Mouse (Mus musculus) E14TG2a.4 (cell line): ENCODE measurements around the gene Mdc1.

Experiments
- H3K27me3 ChIP-seq: 2 replicates; pipeline ENCODE4 v1.6.1; 2014; ENCODE audit warnings: low read length, control low read depth; ENCODE audit not compliant: insufficient read depth
- H3K36me3 ChIP-seq: 2 replicates; pipeline ENCODE4 v1.6.1; 2014; ENCODE audit warnings: low read length, control low read depth; ENCODE audit not compliant: insufficient read depth
- H3K4me1 ChIP-seq: replicated peaks from 2 replicates; pipeline ENCODE4 v1.6.1; 2014; ENCODE audit warnings: low read depth, low read length, control low read depth
- H3K4me3 ChIP-seq: replicated peaks from 2 replicates; pipeline ENCODE4 v1.5.1; 2014; ENCODE audit warnings: mild to moderate bottlenecking, low read length
- H3K9me3 ChIP-seq: 2 replicates; pipeline ENCODE4 v1.6.1; 2014; ENCODE audit warnings: low read length, control low read depth
- CTCF ChIP-seq: conservative IDR thresholded peaks from 2 replicates; pipeline ENCODE4 v1.5.1; 2014; ENCODE audit warnings: low read length
- NANOG ChIP-seq: IDR thresholded peaks from 2 replicates; pipeline ENCODE4 v1.6.1; 2014; ENCODE audit warnings: borderline replicate concordance, low read length, mixed read lengths
- POU5F1 ChIP-seq: IDR thresholded peaks from 2 replicates; pipeline ENCODE4 v1.6.1; 2014; ENCODE audit warnings: low read length, borderline replicate concordance

Gene Mdc1

GRCm38 (mm10) chr17:35903343-35903991 is 62.2 kb downstream of the Mdc1 start:
- no peaks in the 10 kb centered on the region for H3K27me3 ChIP-seq

DNA sequence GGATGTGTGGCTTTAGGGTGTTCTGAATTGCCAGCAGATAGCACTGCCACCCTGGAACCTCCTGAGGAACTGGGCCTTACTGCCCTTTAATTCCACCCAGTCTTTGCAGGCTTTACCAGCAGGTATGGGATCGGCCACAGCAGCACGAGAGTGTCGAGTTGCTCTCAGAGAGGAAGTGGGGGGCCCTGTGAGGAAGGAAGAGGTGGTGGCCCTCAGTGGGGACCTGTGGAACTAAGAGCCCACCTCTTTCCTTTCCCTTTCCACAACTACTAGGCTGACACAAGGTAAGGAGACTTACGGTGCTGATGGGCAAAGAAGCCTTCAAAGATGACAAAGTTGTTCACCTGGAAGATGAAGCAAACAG is 62.7 kb downstream of the Mdc1 start:
- TF ChIP-seq NANOG: no peak
- no peak for TF ChIP-seq POU5F1
- TF ChIP-seq CTCF: no peak
- no peak overlapping the region for H3K4me3 ChIP-seq
- no peaks in the 10 kb centered on the region for H3K9me3 ChIP-seq
- H3K27me3 ChIP-seq: no peaks in the 10 kb centered on the region
- H3K36me3 ChIP-seq: peaks cover 66% of the 10 kb centered on the region
- H3K4me1 ChIP-seq: peaks cover 44% of the 10 kb centered on the region

More at GRCm38 (mm10) chr17:35903343-35903991, 62.2 kb downstream of the Mdc1 start:
- TF ChIP-seq POU5F1 (no peak), NANOG (no peak), CTCF (no peak)
- H3K4me3 ChIP-seq: no peak overlapping the region
- H3K9me3 ChIP-seq: no peaks in the 10 kb centered on the region
- peaks cover 41% of the 10 kb centered on the region for H3K4me1 ChIP-seq
- peaks cover 62% of the 10 kb centered on the region for H3K36me3 ChIP-seq

DNA sequence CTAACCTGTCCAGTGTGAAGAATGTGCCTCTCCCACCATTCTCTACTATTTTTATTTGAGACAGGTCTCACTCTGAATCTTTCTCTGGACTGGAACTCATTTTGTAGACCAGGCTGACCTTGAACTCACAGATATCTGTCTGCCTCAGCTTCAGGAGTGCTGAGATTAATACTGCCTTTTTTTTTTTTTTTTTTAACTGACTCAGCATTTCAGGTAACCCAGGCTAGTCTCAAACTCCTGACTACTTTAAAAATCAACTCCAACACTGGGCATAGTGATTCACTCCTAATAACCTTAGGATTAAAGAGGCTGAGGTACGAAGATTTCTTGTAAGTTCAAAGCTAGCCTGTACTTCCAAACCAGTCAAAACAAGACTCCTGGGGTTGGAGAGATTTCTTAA is 64.3 kb downstream of the Mdc1 start:
- no peaks in the 10 kb centered on the region for H3K9me3 ChIP-seq
- TF ChIP-seq NANOG: no peak
- no peak for TF ChIP-seq CTCF
- TF ChIP-seq POU5F1: no peak
- H3K27me3 ChIP-seq: no peaks in the 10 kb centered on the region
- H3K36me3 ChIP-seq: peaks cover 61% of the 10 kb centered on the region
- H3K4me1 ChIP-seq: peaks cover 40% of the 10 kb centered on the region
- no peak overlapping the region for H3K4me3 ChIP-seq

DNA sequence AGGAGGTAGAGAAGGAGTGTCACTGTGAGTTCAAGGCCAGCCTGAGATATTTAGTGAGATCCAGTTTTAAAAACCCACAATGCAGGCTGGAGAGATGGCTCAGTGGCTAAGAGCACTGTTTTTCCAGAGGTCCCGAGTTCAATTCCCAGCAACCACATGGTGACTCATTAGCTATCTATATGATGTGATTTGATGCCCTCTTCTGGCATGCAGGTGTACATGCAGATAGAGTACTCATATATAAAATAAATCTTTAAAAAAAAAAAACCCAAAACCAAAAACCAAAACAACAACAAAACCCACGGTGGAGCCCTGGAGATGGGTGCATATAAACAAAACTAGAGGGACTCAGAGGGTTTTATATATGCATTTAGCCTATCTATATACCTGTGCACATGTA is 66.3 kb downstream of the Mdc1 start:
- no peaks in the 10 kb centered on the region for H3K27me3 ChIP-seq
- TF ChIP-seq NANOG (no peak), CTCF (no peak; the same call in 1 of the 2 replicates), POU5F1 (no peak)
- peaks cover 43% of the 10 kb centered on the region for H3K4me1 ChIP-seq
- H3K9me3 ChIP-seq: no peaks in the 10 kb centered on the region
- no peak overlapping the region for H3K4me3 ChIP-seq
- H3K36me3 ChIP-seq: peaks cover 77% of the 10 kb centered on the region
